Mouse (Mus musculus) mesoderm, embryonic 11.5 days (tissue): ENCODE results near the gene Eif4a2.

Experiments used
- DNase-seq: peaks from one replicate; pipeline ENCODE4 v3.0.0-alpha.2; 2012; ENCODE audit warnings: low read depth, low spot score

The Eif4a2 gene

GRCm38 (mm10) chr16:23136406-23136970, 29.2 kb downstream of the Eif4a2 start:
- no peak for DNase-seq

- no peak for DNase-seq
These were observed 33.7 kb downstream of the Eif4a2 start for GRCm38 (mm10) chr16:23140911-23141310.

- DNase-seq = no peak
These were observed 37.1 kb downstream of the Eif4a2 start for GRCm38 (mm10) chr16:23144326-23144725.

- no peak for DNase-seq
These were observed 38.0 kb downstream of the Eif4a2 start for GRCm38 (mm10) chr16:23145211-23145610.

GRCm38 (mm10) chr16:23146280-23146679, 39.0 kb downstream of the Eif4a2 start, which contains the start of gene Adipoq:
Gene Adipoq (plus strand): TSS chr16:23146536.
- no peak for DNase-seq

GRCm38 (mm10) chr16:23148936-23149335, 41.7 kb downstream of the Eif4a2 start:
- DNase-seq = no peak

- no peak for DNase-seq
These were observed 42.2 kb downstream of the Eif4a2 start for GRCm38 (mm10) chr16:23149396-23149795.

GRCm38 (mm10) chr16:23151423-23151822, 44.2 kb downstream of the Eif4a2 start:
- DNase-seq = no peak

- no peak for DNase-seq
These were observed 47.0 kb downstream of the Eif4a2 start for GRCm38 (mm10) chr16:23154261-23154660.

GRCm38 (mm10) chr16:23157013-23157412, 49.8 kb downstream of the Eif4a2 start:
- DNase-seq = no peak

- DNase-seq = no peak
These were observed 51.0 kb downstream of the Eif4a2 start for GRCm38 (mm10) chr16:23158292-23158691.

GRCm38 (mm10) chr16:23158957-23159356, 51.7 kb downstream of the Eif4a2 start:
- no peak for DNase-seq

GRCm38 (mm10) chr16:23159749-23160148, 52.5 kb downstream of the Eif4a2 start:
- no peak for DNase-seq

GRCm38 (mm10) chr16:23162116-23162515, 54.9 kb downstream of the Eif4a2 start:
- no peak for DNase-seq
